Mouse (Mus musculus) liver, postnatal 0 days (tissue): ENCODE results near the gene Zbtb46.

Source experiments
- CTCF ChIP-seq: sonication (generic); IDR thresholded peaks from 2 replicates; pipeline ENCODE4 v1.5.1; 2016; ENCODE audit warnings: antibody characterized with exemption, low read depth
- EP300 ChIP-seq: IDR thresholded peaks from 2 replicates; pipeline ENCODE4 v1.6.1; 2016; ENCODE audit warnings: antibody characterized with exemption, low read depth, mild to moderate bottlenecking

GRCm38 (mm10) chr2:181420426-181420825 lies 38.8 kb downstream of the Zbtb46 start:
- TF ChIP-seq CTCF (no peak), EP300 (no peak)
